Mouse (Mus musculus): ENCODE data around the gene 9930022D16Rik. TPM values are rescaled to one million over a fixed set of nuclear protein-coding genes. Genes with fewer than 3 reads are reported as not detected.

9930022D16Rik gene
- polyA plus RNA-seq, 1 experiment: not detected

- H3K27ac ChIP-seq (ENCODE audit: insufficient read depth, low read length): no peak overlapping the region
These were observed 9.6 kb downstream of the 9930022D16Rik start for GRCm38 (mm10) chr11:109423294-109423693.

GRCm38 (mm10) chr11:109425392-109426271 is 11.9 kb downstream of the 9930022D16Rik start, which contains the start of gene Amz2:
Amz2 (plus strand) TSS chr11:109425946.
- TF ChIP-seq POLR2A (IDR thresholded peaks at IDR 0.05; ENCODE audit: low read depth, low read length) (peak; percentile 89), CTCF (IDR thresholded peaks at IDR 0.05; ENCODE audit: borderline replicate concordance, insufficient read depth, low read length) (peak; percentile 87)
- peak within 1 kb of the TSS; percentile 42 for H3K27ac ChIP-seq (ENCODE audit: insufficient read depth, low read length)

More at GRCm38 (mm10) chr11:109423294-109423693, 9.6 kb downstream of the 9930022D16Rik start:
- Histone ChIP-seq H3K4me3 (ENCODE audit: insufficient read depth, low read length) (no peak overlapping the region), H3K4me1 (ENCODE audit: control insufficient read depth, insufficient read depth, low read length) (peaks cover 2% of the 10 kb centered on the region)
- TF ChIP-seq CTCF (IDR thresholded peaks at IDR 0.05; ENCODE audit: borderline replicate concordance, insufficient read depth, low read length) (no peak), POLR2A (IDR thresholded peaks at IDR 0.05; ENCODE audit: low read depth, low read length) (no peak)

DNA sequence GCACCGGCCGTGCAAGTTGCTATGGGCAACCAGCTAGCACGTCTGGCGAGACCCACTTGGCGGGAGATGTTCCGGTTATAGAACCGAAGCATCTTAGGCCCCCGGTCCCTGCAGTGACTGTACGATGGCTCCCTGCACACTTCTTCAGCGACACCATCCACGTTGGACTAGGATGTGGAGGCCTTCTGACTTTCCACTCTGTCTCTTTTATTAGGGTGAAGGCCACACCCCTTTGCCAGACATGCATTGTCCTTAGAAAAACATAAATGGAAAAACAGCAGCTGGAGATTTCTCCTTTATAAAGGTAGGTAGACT is 12.5 kb downstream of the 9930022D16Rik start:
- TF ChIP-seq POLR2A (IDR thresholded peaks at IDR 0.05; ENCODE audit: low read depth, low read length) (no peak; the same call in 1 of the 2 replicates), CTCF (IDR thresholded peaks at IDR 0.05; ENCODE audit: borderline replicate concordance, insufficient read depth, low read length) (no peak)
- Histone ChIP-seq H3K27ac (ENCODE audit: insufficient read depth, low read length) (peak overlapping the region; percentile 42), H3K4me3 (ENCODE audit: insufficient read depth, low read length) (peak overlapping the region; percentile 68), H3K4me1 (ENCODE audit: control insufficient read depth, insufficient read depth, low read length) (peaks cover 2% of the 10 kb centered on the region)

More at GRCm38 (mm10) chr11:109425392-109426271, 11.9 kb downstream of the 9930022D16Rik start, which contains the start of gene Amz2:
- peaks cover 2% of the 10 kb centered on the region for H3K4me1 ChIP-seq (ENCODE audit: control insufficient read depth, insufficient read depth, low read length)
- H3K4me3 ChIP-seq (ENCODE audit: insufficient read depth, low read length): peak within 1 kb of the TSS; percentile 68

GRCm38 (mm10) chr11:109427353-109427752 is 13.6 kb downstream of the 9930022D16Rik start:
- TF ChIP-seq POLR2A (IDR thresholded peaks at IDR 0.05; ENCODE audit: low read depth, low read length): no peak
- no peak for TF ChIP-seq CTCF (IDR thresholded peaks at IDR 0.05; ENCODE audit: borderline replicate concordance, insufficient read depth, low read length)
- Histone ChIP-seq H3K4me1 (ENCODE audit: control insufficient read depth, insufficient read depth, low read length) (peaks cover 2% of the 10 kb centered on the region), H3K4me3 (ENCODE audit: insufficient read depth, low read length) (no peak overlapping the region), H3K27ac (ENCODE audit: insufficient read depth, low read length) (no peak overlapping the region)

DNA sequence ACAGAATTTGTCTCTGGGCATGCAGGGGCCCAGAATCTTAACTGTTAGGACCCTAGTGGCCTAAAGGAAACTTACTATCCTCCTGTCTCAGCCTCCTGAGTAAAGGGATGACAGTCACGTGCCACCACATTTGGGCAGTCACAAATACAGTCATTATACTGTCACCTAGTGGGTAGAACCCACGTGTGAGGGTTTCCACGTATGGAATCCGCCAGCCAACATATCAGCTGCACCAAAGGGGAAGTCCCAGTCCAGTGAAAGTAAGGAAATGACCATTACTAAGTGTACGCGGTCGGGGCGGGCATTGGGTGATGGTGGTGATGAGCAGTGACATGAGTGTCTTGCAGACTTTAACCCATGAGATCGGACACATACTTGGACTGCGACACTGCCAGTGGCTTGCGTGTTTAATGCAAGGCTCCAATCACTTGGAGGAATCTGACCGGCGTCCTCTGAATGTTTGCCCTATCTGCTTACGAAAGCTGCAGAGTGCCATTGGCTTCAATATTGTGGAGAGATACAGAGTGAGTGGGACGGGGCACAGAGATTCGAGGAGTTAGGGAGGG is 20.6 kb downstream of the 9930022D16Rik start:
- Histone ChIP-seq H3K4me3 (ENCODE audit: insufficient read depth, low read length) (no peak overlapping the region), H3K27ac (ENCODE audit: insufficient read depth, low read length) (no peak overlapping the region), H3K4me1 (ENCODE audit: control insufficient read depth, insufficient read depth, low read length) (no peaks in the 10 kb centered on the region)
- TF ChIP-seq CTCF (IDR thresholded peaks at IDR 0.05; ENCODE audit: borderline replicate concordance, insufficient read depth, low read length): no peak
- no peak for TF ChIP-seq POLR2A (IDR thresholded peaks at IDR 0.05; ENCODE audit: low read depth, low read length)

DNA sequence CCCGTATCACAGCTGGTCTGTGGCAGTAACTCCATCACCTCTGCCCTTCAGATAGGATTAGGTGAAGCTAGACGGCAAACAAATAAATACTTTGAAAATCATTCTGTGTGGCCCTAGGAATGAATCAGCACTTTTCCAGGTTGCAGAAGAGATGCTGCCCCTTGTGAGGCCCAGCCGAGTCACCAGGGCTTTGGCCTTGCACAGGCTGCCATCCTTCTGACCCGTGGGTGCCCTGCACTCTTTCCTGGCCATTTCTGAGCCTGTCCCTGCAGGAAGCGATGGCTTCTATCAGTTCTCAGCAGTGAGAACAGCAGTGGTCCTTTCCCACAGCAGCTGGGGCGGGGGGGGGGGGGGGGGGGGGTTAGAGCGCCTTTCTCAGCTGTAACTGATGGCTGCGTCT is 23.2 kb downstream of the 9930022D16Rik start:
- Histone ChIP-seq H3K4me3 (ENCODE audit: insufficient read depth, low read length) (no peak overlapping the region), H3K4me1 (ENCODE audit: control insufficient read depth, insufficient read depth, low read length) (no peaks in the 10 kb centered on the region), H3K27ac (ENCODE audit: insufficient read depth, low read length) (no peak overlapping the region)
- no peak for TF ChIP-seq CTCF (IDR thresholded peaks at IDR 0.05; ENCODE audit: borderline replicate concordance, insufficient read depth, low read length)
- no peak for TF ChIP-seq POLR2A (IDR thresholded peaks at IDR 0.05; ENCODE audit: low read depth, low read length)

GRCm38 (mm10) chr11:109439209-109439608 is 25.5 kb downstream of the 9930022D16Rik start:
- TF ChIP-seq POLR2A (IDR thresholded peaks at IDR 0.05; ENCODE audit: low read depth, low read length): no peak
- no peak for TF ChIP-seq CTCF (IDR thresholded peaks at IDR 0.05; ENCODE audit: borderline replicate concordance, insufficient read depth, low read length)
- Histone ChIP-seq H3K27ac (ENCODE audit: insufficient read depth, low read length) (peak overlapping the region; percentile 54; the same call in 1 of the 2 replicates), H3K4me3 (ENCODE audit: insufficient read depth, low read length) (no peak overlapping the region)

GRCm38 (mm10) chr11:109439829-109440340 is 26.2 kb downstream of the 9930022D16Rik start:
- Histone ChIP-seq H3K27ac (ENCODE audit: insufficient read depth, low read length) (peak overlapping the region; percentile 5), H3K4me3 (ENCODE audit: insufficient read depth, low read length) (peak overlapping the region; percentile 50), H3K4me1 (ENCODE audit: control insufficient read depth, insufficient read depth, low read length) (no peaks in the 10 kb centered on the region)
- TF ChIP-seq CTCF (IDR thresholded peaks at IDR 0.05; ENCODE audit: borderline replicate concordance, insufficient read depth, low read length) (no peak), POLR2A (IDR thresholded peaks at IDR 0.05; ENCODE audit: low read depth, low read length) (peak; percentile 61)

More at GRCm38 (mm10) chr11:109439209-109439608, 25.5 kb downstream of the 9930022D16Rik start:
- H3K4me1 ChIP-seq (ENCODE audit: control insufficient read depth, insufficient read depth, low read length): no peaks in the 10 kb centered on the region

DNA sequence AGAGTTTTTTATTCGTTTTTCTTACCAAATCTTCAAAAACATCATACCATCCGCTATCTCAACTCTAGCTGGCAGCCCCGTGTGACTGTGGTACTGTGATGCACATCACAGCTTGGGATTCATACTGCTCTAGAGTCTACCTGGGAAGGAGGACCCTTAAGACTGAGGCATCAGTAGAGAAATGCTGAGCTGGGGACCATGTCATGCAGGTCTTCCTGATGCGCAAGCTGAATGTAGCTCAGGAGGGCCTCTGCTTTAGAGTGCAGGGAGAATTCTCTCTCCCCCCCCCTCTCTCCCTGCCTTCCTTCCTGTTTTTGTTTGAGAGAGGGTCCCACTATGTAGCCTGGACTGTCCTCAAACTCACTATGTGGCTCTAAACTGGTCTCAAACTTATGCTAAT is 26.9 kb downstream of the 9930022D16Rik start:
- TF ChIP-seq POLR2A (IDR thresholded peaks at IDR 0.05; ENCODE audit: low read depth, low read length) (no peak), CTCF (IDR thresholded peaks at IDR 0.05; ENCODE audit: borderline replicate concordance, insufficient read depth, low read length) (no peak)
- no peak overlapping the region for H3K27ac ChIP-seq (ENCODE audit: insufficient read depth, low read length)
- H3K4me3 ChIP-seq (ENCODE audit: insufficient read depth, low read length): peak overlapping the region; percentile 50; the same call in 1 of the 2 replicates
- H3K4me1 ChIP-seq (ENCODE audit: control insufficient read depth, insufficient read depth, low read length): no peaks in the 10 kb centered on the region
